Mouse (Mus musculus) neural tube, embryonic 14.5 days (tissue): ENCODE measurements at regions not wholly inside any gene's neighbourhood (a gene's known extent, or its start where the extent isn't known, plus 50 kb on each side); places are given as distances from the start of the nearest gene placed in this dataset.
A peak's percentile ranks its signal among the peaks of the same experiment; 100 is the strongest.

Experiments used
- ATAC-seq: fragments of 200-750 bp; cut with Nextera tagmentation; 2 replicates; pipeline ENCODE4 v1.8.0; 2017; ENCODE audit warnings: low read depth, mild to moderate bottlenecking, moderate TSS enrichment, moderate library complexity
- H3K27ac ChIP-seq: fragments of 300-500 bp; sonication (generic); 2 replicates; pipeline ENCODE4 v1.5.1; 2014; ENCODE audit warnings: low read depth, mild to moderate bottlenecking, control low read depth, low read length, moderate library complexity, mixed read lengths
- H3K27me3 ChIP-seq: fragments of 300-500 bp; sonication (generic); 2 replicates; pipeline ENCODE4 v1.6.1; 2014; ENCODE audit warnings: low read length; ENCODE audit not compliant: control insufficient read depth, insufficient read depth
- H3K36me3 ChIP-seq: fragments of 300-500 bp; sonication (generic); 2 replicates; pipeline ENCODE4 v1.6.1; 2014; ENCODE audit warnings: low read length, mixed read lengths; ENCODE audit not compliant: control insufficient read depth, insufficient read depth
- H3K4me1 ChIP-seq: fragments of 300-500 bp; sonication (generic); 2 replicates; pipeline ENCODE4 v1.6.1; 2014; ENCODE audit warnings: low read length; ENCODE audit not compliant: control insufficient read depth, insufficient read depth
- H3K4me2 ChIP-seq: fragments of 300-500 bp; sonication (generic); 2 replicates; pipeline ENCODE4 v1.6.1; 2014; ENCODE audit warnings: mild to moderate bottlenecking, low read depth, low read length, control low read depth
- H3K4me3 ChIP-seq: fragments of 300-500 bp; sonication (generic); 2 replicates; pipeline ENCODE4 v1.5.1; 2014; ENCODE audit warnings: low read depth, low read length, control low read depth, mixed read lengths
- H3K9ac ChIP-seq: fragments of 300-500 bp; sonication (generic); replicated peaks from 2 replicates; pipeline ENCODE4 v1.6.1; 2014; ENCODE audit warnings: low read depth, mild to moderate bottlenecking, control low read depth, low read length, mixed read lengths
- H3K9me3 ChIP-seq: fragments of 300-500 bp; sonication (generic); 2 replicates; pipeline ENCODE4 v1.6.1; 2016; ENCODE audit warnings: low read length; ENCODE audit not compliant: control insufficient read depth
- WGBS: fragments of 180-500 bp; shearing (Covaris S2); extraction: QIAGEN DNeasy Blood & Tissue Kit; methylation state at CpG from one replicate; pipeline ENCODE4 v1.1.7; 2014; 5-methylcytosine and 5-hydroxymethylcytosine counted together

- H3K4me3 ChIP-seq, result no peak overlapping the region
- no peak overlapping the region for H3K27ac ChIP-seq
- no peaks in the 10 kb centered on the region for H3K9me3 ChIP-seq
- H3K4me1 ChIP-seq, result no peaks in the 10 kb centered on the region
- WGBS, result 87% methylated on average over 2 of the region's 2 CpGs
- ATAC-seq, result no peak
- H3K36me3 ChIP-seq, result no peaks in the 10 kb centered on the region
- no peak overlapping the region for H3K9ac ChIP-seq
- H3K4me2 ChIP-seq, result no peak overlapping the region
- H3K27me3 ChIP-seq, result no peaks in the 10 kb centered on the region
Observed at GRCm38 (mm10) chr15:8903651-8904050, 64.1 kb upstream of the Ranbp3l start.

- no peak for ATAC-seq
- Histone ChIP-seq H3K36me3 (no peaks in the 10 kb centered on the region), H3K9ac (no peak overlapping the region), H3K27ac (no peak overlapping the region), H3K9me3 (no peaks in the 10 kb centered on the region), H3K4me3 (no peak overlapping the region), H3K4me1 (no peaks in the 10 kb centered on the region), H3K4me2 (no peak overlapping the region), H3K27me3 (no peaks in the 10 kb centered on the region)
- WGBS, result 90% methylated on average over 11 of the region's 11 CpGs
Observed at GRCm38 (mm10) chr15:8897487-8898158, 70.1 kb upstream of the Ranbp3l start.

- Histone ChIP-seq H3K4me3 (no peak overlapping the region), H3K9me3 (no peaks in the 10 kb centered on the region), H3K9ac (no peak overlapping the region), H3K4me2 (no peak overlapping the region), H3K4me1 (no peaks in the 10 kb centered on the region), H3K36me3 (no peaks in the 10 kb centered on the region), H3K27ac (no peak overlapping the region), H3K27me3 (no peaks in the 10 kb centered on the region)
- 87% methylated on average over 2 of the region's 2 CpGs for WGBS
- ATAC-seq, result no peak
Observed at GRCm38 (mm10) chr15:8896856-8897255, 70.9 kb upstream of the Ranbp3l start.

GRCm38 (mm10) chr15:8896391-8896790 lies 71.4 kb upstream of the Ranbp3l start:
- no peaks in the 10 kb centered on the region for H3K4me1 ChIP-seq
- H3K4me3 ChIP-seq, result no peak overlapping the region
- H3K36me3 ChIP-seq, result no peaks in the 10 kb centered on the region
- no peak overlapping the region for H3K27ac ChIP-seq
- no peaks in the 10 kb centered on the region for H3K27me3 ChIP-seq
- WGBS, result 62% methylated on average over 12 of the region's 12 CpGs
- ATAC-seq, result peak; percentile 49; the same call in 1 of the 2 replicates
- H3K9me3 ChIP-seq, result no peaks in the 10 kb centered on the region
- no peak overlapping the region for H3K4me2 ChIP-seq
- H3K9ac ChIP-seq, result no peak overlapping the region

GRCm38 (mm10) chr15:8885585-8885984 lies 82.2 kb upstream of the Ranbp3l start:
- 99% methylated on average over 3 of the region's 3 CpGs for WGBS
- no peak for ATAC-seq

GRCm38 (mm10) chr15:8884608-8885467 lies 82.9 kb upstream of the Ranbp3l start:
- no peaks in the 10 kb centered on the region for H3K4me1 ChIP-seq
- no peak overlapping the region for H3K4me3 ChIP-seq
- no peak overlapping the region for H3K27ac ChIP-seq
- H3K36me3 ChIP-seq, result no peaks in the 10 kb centered on the region
- 0 out of 2 replicates have a peak, but pooled peaks have one; percentile 24 for ATAC-seq
- 53% methylated on average over 18 of the region's 18 CpGs for WGBS
- no peaks in the 10 kb centered on the region for H3K27me3 ChIP-seq
- H3K4me2 ChIP-seq, result no peak overlapping the region
- H3K9ac ChIP-seq, result no peak overlapping the region
- H3K9me3 ChIP-seq, result no peaks in the 10 kb centered on the region

More at GRCm38 (mm10) chr15:8885585-8885984, 82.2 kb upstream of the Ranbp3l start:
- H3K9me3 ChIP-seq, result no peaks in the 10 kb centered on the region
- H3K36me3 ChIP-seq, result no peaks in the 10 kb centered on the region
- H3K4me2 ChIP-seq, result no peak overlapping the region
- H3K27ac ChIP-seq, result no peak overlapping the region
- H3K4me1 ChIP-seq, result no peaks in the 10 kb centered on the region
- H3K4me3 ChIP-seq, result no peak overlapping the region
- H3K9ac ChIP-seq, result no peak overlapping the region
- no peaks in the 10 kb centered on the region for H3K27me3 ChIP-seq

- 84% methylated on average over 9 of the region's 9 CpGs for WGBS
Observed at GRCm38 (mm10) chr15:8882880-8883539, 84.7 kb upstream of the Ranbp3l start.

GRCm38 (mm10) chr15:8874884-8875493 lies 92.8 kb upstream of the Ranbp3l start:
- Histone ChIP-seq H3K9me3 (no peaks in the 10 kb centered on the region), H3K4me2 (no peak overlapping the region), H3K36me3 (no peaks in the 10 kb centered on the region), H3K4me3 (no peak overlapping the region), H3K4me1 (no peaks in the 10 kb centered on the region), H3K27ac (no peak overlapping the region), H3K9ac (no peak overlapping the region), H3K27me3 (no peaks in the 10 kb centered on the region)
- 83% methylated on average over 9 of the region's 9 CpGs for WGBS
- ATAC-seq, result no peak

More at GRCm38 (mm10) chr15:8882880-8883539, 84.7 kb upstream of the Ranbp3l start:
- H3K27me3 ChIP-seq, result no peaks in the 10 kb centered on the region
- no peaks in the 10 kb centered on the region for H3K36me3 ChIP-seq
- H3K27ac ChIP-seq, result no peak overlapping the region
- ATAC-seq, result no peak
- H3K4me1 ChIP-seq, result no peaks in the 10 kb centered on the region
- H3K4me2 ChIP-seq, result no peak overlapping the region
- no peak overlapping the region for H3K9ac ChIP-seq
- H3K4me3 ChIP-seq, result no peak overlapping the region
- no peaks in the 10 kb centered on the region for H3K9me3 ChIP-seq
